Mouse (Mus musculus) lung, postnatal 0 days (tissue): ENCODE results near the gene Dclk1. TPM values are rescaled to one million over a fixed set of nuclear protein-coding genes. Genes with fewer than 3 reads are reported as not detected.
A peak's percentile ranks its signal among the peaks of the same experiment; 100 is the strongest.

Source experiments
- ATAC-seq: fragments of 200-750 bp; cut with Nextera tagmentation; 2 replicates; pipeline ENCODE4 v1.8.0; 2017; ENCODE audit warnings: moderate library complexity
- DNase-seq: peaks from one replicate; pipeline ENCODE4 v3.0.0-alpha.2; 2016; ENCODE audit warnings: low spot score
- H3K27ac ChIP-seq: fragments of 300-500 bp; sonication (generic); 2 replicates; pipeline ENCODE4 v1.5.1; 2014; ENCODE audit warnings: antibody characterized with exemption, mild to moderate bottlenecking, low read length, mixed read lengths
- H3K27me3 ChIP-seq: fragments of 300-500 bp; sonication (generic); replicated peaks from 2 replicates; pipeline ENCODE4 v1.6.1; 2014; ENCODE audit warnings: low read length, mixed read lengths; ENCODE audit not compliant: insufficient read depth
- H3K36me3 ChIP-seq: fragments of 300-500 bp; sonication (generic); 2 replicates; pipeline ENCODE4 v1.6.1; 2014; ENCODE audit warnings: low read length, mixed read lengths; ENCODE audit not compliant: insufficient read depth
- H3K4me1 ChIP-seq: fragments of 300-500 bp; sonication (generic); 2 replicates; pipeline ENCODE4 v1.6.1; 2014; ENCODE audit warnings: antibody characterized with exemption, low read depth, low read length, mixed read lengths; ENCODE audit not compliant: insufficient read depth
- H3K4me2 ChIP-seq: fragments of 300-500 bp; sonication (generic); replicated peaks from 2 replicates; pipeline ENCODE4 v1.6.1; 2014; ENCODE audit warnings: low read depth, mild to moderate bottlenecking, low read length, moderate library complexity, mixed read lengths
- H3K4me3 ChIP-seq: fragments of 300-500 bp; sonication (generic); 2 replicates; pipeline ENCODE4 v1.5.1; 2014; ENCODE audit warnings: low read depth, low read length
- H3K9ac ChIP-seq: fragments of 300-500 bp; sonication (generic); replicated peaks from 2 replicates; pipeline ENCODE4 v1.6.1; 2014; ENCODE audit warnings: low read depth, mild to moderate bottlenecking
- H3K9me3 ChIP-seq: fragments of 300-500 bp; sonication (generic); 2 replicates; pipeline ENCODE4 v1.6.1; 2016; ENCODE audit warnings: low read length, mixed read lengths
- CTCF ChIP-seq: IDR thresholded peaks from 2 replicates; pipeline ENCODE4 v1.5.1; 2016; ENCODE audit warnings: antibody characterized with exemption, mild to moderate bottlenecking
- EP300 ChIP-seq: IDR thresholded peaks from 2 replicates; pipeline ENCODE4 v1.6.1; 2016; ENCODE audit warnings: antibody characterized with exemption, mild to moderate bottlenecking, control low read depth
- WGBS: fragments of 180-500 bp; shearing (Covaris S2); extraction: QIAGEN DNeasy Blood & Tissue Kit; methylation state at CpG from one replicate; pipeline ENCODE4 v1.1.7; 2014; 5-methylcytosine and 5-hydroxymethylcytosine counted together
- polyA plus RNA-seq: library from polyadenylated mRNA; unstranded; fragments of >200 nt; fragmentation: Nextera tagmentation; extraction: Ambion mirVana; gene quantifications from 2 replicates; pipeline ENCODE4 v1.2.1, GENCODE M21; 2015

Dclk1 gene
- polyA plus RNA-seq, 1 experiment from 2014 or later: 3.1 TPM

DNA sequence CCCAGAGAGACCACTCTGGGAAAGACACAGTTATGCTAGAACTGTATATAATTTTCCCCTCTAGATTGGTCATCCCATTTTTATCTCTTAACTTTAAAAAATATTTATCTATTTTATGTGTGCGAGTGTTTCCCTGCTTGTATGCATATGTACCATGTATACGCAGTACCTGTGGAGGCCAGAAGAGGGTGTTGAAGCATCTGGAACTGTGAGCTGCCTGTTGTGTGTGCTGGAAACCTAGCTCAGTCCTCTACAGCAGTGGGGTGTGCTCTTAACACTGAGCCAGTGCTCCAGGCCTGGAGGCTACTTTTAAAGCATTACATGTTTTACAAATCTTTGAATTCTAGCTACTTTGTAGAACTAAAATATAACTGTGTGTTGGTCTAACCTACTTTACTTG is 35.8 kb upstream of the Dclk1 start:
- WGBS: 95% methylated on average over 2 of the region's 2 CpGs
- Histone ChIP-seq H3K4me1 (no peaks in the 10 kb centered on the region), H3K27me3 (no peaks in the 10 kb centered on the region), H3K4me2 (no peak overlapping the region), H3K27ac (no peak overlapping the region), H3K36me3 (no peaks in the 10 kb centered on the region), H3K4me3 (no peak overlapping the region), H3K9ac (no peak overlapping the region), H3K9me3 (no peaks in the 10 kb centered on the region)
- ATAC-seq: no peak
- 0 out of 2 replicates have a peak, but pooled peaks have one; percentile 2 for TF ChIP-seq CTCF
- TF ChIP-seq EP300: no peak
- DNase-seq: no peak

DNA sequence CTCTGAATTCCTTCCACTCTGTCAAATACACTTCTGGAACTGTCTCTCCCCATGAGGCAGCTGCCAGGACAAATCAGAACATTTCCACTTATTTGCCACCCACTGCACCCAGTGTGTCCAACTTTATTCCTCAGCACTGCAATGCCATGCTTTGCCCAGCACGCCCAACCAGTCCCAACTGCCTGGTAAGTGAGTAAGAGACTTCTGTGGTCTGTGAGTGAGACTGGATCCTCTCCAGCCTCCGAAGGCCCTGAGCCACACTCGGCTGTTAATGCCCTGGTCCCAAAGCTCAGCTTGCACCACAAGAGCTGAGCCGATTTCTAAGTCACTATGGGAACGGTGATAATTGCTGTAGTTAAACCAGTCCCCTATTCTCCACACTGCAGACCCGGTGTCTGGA is 34.5 kb upstream of the Dclk1 start:
- H3K4me1 ChIP-seq: no peaks in the 10 kb centered on the region
- no peak for DNase-seq
- no peaks in the 10 kb centered on the region for H3K9me3 ChIP-seq
- H3K9ac ChIP-seq: no peak overlapping the region
- H3K4me3 ChIP-seq: no peak overlapping the region
- no peak overlapping the region for H3K27ac ChIP-seq
- ATAC-seq: no peak
- TF ChIP-seq CTCF (no peak), EP300 (no peak)
- no peaks in the 10 kb centered on the region for H3K27me3 ChIP-seq
- 68% methylated on average over 6 of the region's 6 CpGs for WGBS
- H3K36me3 ChIP-seq: no peaks in the 10 kb centered on the region
- H3K4me2 ChIP-seq: no peak overlapping the region

DNA sequence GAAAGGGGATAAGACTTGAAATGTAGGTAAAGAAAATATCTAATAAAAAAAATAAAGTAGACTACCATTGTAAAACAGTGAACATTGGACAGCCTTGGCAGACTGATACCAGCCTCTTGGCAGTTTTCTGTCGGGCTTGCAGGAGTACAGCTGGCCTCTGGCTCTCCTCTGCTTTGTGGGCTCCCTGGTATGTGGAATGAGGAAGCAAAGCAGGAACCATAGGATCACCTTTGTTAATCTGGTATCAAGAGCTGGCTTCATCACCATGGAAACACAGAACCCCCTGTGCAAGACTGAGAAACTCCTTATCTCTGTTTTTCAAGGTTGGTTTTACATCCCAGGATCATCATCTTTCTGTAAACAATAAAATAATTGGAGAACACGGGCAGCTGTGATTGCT is 29.9 kb upstream of the Dclk1 start:
- Histone ChIP-seq H3K9ac (no peak overlapping the region), H3K4me3 (no peak overlapping the region), H3K36me3 (no peaks in the 10 kb centered on the region), H3K4me1 (no peaks in the 10 kb centered on the region), H3K27ac (no peak overlapping the region), H3K4me2 (no peak overlapping the region), H3K27me3 (no peaks in the 10 kb centered on the region), H3K9me3 (no peaks in the 10 kb centered on the region)
- ATAC-seq (peak; percentile 41; the same call in 1 of the 2 replicates), DNase-seq (peak; percentile 38)
- TF ChIP-seq EP300 (no peak), CTCF (no peak)
- WGBS: 24% methylated on average over 2 of the region's 2 CpGs

DNA sequence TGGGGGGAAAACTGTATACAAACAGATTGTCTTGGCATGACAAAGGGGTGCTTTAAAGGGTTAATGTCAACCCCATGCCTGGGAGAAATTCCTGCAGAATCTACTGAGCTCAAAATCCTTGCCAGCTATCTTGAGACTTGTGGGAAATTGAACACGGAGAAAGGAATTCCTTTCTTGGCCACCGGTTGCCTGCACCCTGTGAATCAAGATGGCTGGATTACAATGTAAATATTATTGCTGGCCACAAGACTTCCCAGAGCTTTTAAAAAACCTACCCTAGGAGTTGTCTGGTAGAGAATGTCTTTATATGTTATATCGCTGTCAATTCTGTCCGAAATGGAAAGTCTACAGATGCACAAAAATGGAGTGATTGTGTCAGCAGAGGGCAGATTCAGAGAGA is 28.4 kb upstream of the Dclk1 start:
- H3K9me3 ChIP-seq: no peaks in the 10 kb centered on the region
- DNase-seq (no peak), ATAC-seq (no peak)
- no peak overlapping the region for H3K4me2 ChIP-seq
- no peaks in the 10 kb centered on the region for H3K36me3 ChIP-seq
- H3K9ac ChIP-seq: no peak overlapping the region
- no peaks in the 10 kb centered on the region for H3K4me1 ChIP-seq
- WGBS: 39% methylated on average over 4 of the region's 4 CpGs
- H3K27ac ChIP-seq: no peak overlapping the region
- TF ChIP-seq EP300 (no peak), CTCF (no peak)
- no peaks in the 10 kb centered on the region for H3K27me3 ChIP-seq
- H3K4me3 ChIP-seq: no peak overlapping the region

DNA sequence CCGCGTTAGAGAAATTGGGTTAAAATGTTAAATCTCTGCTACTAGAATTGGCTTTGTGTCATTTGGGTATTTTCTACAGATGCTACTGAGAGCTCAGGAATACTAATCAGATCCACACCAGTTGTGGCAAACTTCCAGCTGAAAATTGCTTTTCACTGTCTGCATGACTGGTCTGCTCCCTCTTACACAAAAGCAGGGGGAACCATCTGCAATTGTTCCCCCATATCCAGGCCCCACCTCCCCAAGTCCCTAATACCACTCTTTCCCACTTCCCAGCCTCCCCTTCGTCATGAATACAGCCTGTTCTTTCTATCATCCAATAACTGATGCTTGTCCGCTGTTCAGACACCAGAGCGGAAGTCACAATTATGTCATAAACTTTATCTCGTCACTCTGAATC is 27.8 kb upstream of the Dclk1 start:
- Histone ChIP-seq H3K4me2 (no peak overlapping the region), H3K9me3 (no peaks in the 10 kb centered on the region), H3K27ac (no peak overlapping the region), H3K36me3 (no peaks in the 10 kb centered on the region), H3K4me3 (no peak overlapping the region), H3K9ac (no peak overlapping the region), H3K4me1 (no peaks in the 10 kb centered on the region), H3K27me3 (no peaks in the 10 kb centered on the region)
- WGBS: 81% methylated on average over 6 of the region's 6 CpGs
- TF ChIP-seq EP300 (no peak), CTCF (no peak)
- ATAC-seq: no peak
- DNase-seq: no peak

DNA sequence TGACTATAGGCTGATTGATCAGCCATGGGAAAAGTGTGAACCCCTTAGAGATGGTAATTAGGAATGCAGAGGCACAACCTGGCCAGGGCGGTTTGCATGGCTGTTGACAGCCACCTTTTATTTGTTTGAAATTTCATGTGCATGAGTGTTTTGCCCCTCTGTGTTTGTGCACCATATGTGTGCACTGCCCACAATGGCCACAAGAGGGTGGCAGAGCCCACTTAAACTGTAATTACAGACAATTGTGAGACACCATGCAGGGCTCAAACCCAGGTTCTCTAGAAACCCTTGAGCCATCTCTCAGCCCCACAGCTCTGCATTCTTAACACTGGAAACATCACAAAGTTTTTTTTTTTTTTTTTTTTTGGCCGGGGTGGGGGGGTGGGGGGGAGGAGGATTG is 19.7 kb upstream of the Dclk1 start:
- no peak for DNase-seq
- Histone ChIP-seq H3K9ac (no peak overlapping the region), H3K4me3 (no peak overlapping the region), H3K27ac (no peak overlapping the region), H3K36me3 (no peaks in the 10 kb centered on the region), H3K9me3 (no peaks in the 10 kb centered on the region), H3K27me3 (no peaks in the 10 kb centered on the region), H3K4me1 (no peaks in the 10 kb centered on the region), H3K4me2 (no peak overlapping the region)
- WGBS: 95% methylated on average over 2 of the region's 2 CpGs
- ATAC-seq: no peak
- TF ChIP-seq EP300 (no peak), CTCF (peak; percentile 44; the same call in 1 of the 2 replicates)

DNA sequence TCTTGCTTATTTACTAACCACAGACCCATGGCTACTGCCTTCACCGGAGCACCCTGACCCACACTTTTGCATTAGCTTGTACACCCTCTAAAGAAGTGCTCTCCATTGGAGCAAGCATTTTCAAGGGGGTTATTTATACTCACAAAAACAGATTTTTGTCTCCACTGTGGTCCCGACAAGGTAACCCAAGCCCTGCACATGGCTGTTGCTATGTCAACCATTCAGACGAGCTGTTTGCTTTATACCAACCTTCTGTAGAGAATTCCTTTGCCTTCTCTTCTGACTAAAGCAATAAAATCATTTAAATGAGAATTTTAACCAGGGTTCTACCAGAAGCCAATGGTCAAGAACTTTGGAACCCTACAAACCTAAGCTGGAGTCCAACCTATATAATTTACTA is 18.3 kb upstream of the Dclk1 start:
- Histone ChIP-seq H3K9me3 (no peaks in the 10 kb centered on the region), H3K36me3 (no peaks in the 10 kb centered on the region), H3K27ac (no peak overlapping the region), H3K4me1 (no peaks in the 10 kb centered on the region), H3K4me3 (no peak overlapping the region), H3K27me3 (no peaks in the 10 kb centered on the region), H3K9ac (no peak overlapping the region), H3K4me2 (no peak overlapping the region)
- WGBS: 64% methylated on average over 3 of the region's 3 CpGs
- DNase-seq: no peak
- no peak for ATAC-seq
- TF ChIP-seq EP300: no peak
- TF ChIP-seq CTCF: no peak
